Comparison of ENCODE assay signal across 8 mouse cellular contexts in the genomic region with DNA sequence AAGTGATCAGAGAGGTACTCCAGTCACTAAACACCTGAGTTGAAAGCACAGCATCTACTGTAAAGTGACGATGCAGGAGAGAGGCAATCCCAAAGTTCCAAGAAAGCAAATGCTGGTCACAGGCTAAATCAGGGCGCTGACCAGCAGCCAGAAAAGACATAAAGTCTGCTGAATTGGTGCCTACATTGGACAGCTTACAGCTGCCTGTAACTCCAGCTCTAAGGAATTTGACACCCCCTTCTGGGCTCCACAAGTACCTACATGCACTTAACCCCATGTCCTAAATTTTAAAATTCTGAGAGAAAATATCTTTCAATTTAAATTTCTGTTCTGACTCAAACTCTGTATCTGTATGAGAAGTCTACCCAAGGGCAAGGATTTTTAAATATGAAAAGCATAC. TPM values are rescaled to one million over a fixed set of nuclear protein-coding genes. Genes with fewer than 3 reads are reported as not detected.
A peak's percentile ranks its signal among the peaks of the same experiment; 100 is the strongest.
DNase-seq lines count a peak whose midpoint lies in the region; ATAC-seq and TF ChIP-seq lines count a peak whose summit lies in the region.

No protein-coding gene starts in this region.

- H3K4me2 ChIP-seq in forebrain, embryonic 16.5 days (ENCODE audit: low read length), result peak overlapping the region; percentile 98
- peak overlapping the region; percentile 80 for H3K4me2 ChIP-seq in liver, embryonic 16.5 days (ENCODE audit: low read depth, low read length)

- peak overlapping the region; percentile 77 for H3K4me3 ChIP-seq in erythroblast, embryonic 14.5 days (replicated peaks)
- 0 out of 2 replicates have a peak overlapping the region, but pooled peaks have one; percentile 91 for H3K4me3 ChIP-seq in E14TG2a.4 (replicated peaks; ENCODE audit: low read length)
- 0 out of 2 replicates have a peak overlapping the region, but pooled peaks have one; percentile 5 for H3K4me3 ChIP-seq in forebrain, embryonic 16.5 days (replicated peaks; ENCODE audit: low read length)
- H3K4me3 ChIP-seq in liver, embryonic 16.5 days (ENCODE audit: low read depth, low read length), result peak overlapping the region; percentile 96

- ATAC-seq in erythroblast, adult 5-6 weeks (replicated peaks; ENCODE audit: low FRiP score, poor library complexity, severe bottlenecking), result no peak
- no peak for ATAC-seq in forebrain, embryonic 16.5 days
- ATAC-seq in liver, embryonic 16.5 days (ENCODE audit: low read depth), result no peak

- no peaks in the 10 kb centered on the region for H3K9me3 ChIP-seq in erythroblast, embryonic 14.5 days (ENCODE audit: control insufficient read depth, low read length)
- no peaks in the 10 kb centered on the region for H3K9me3 ChIP-seq in E14TG2a.4 (ENCODE audit: low read length)
- no peaks in the 10 kb centered on the region for H3K9me3 ChIP-seq in forebrain, embryonic 16.5 days (ENCODE audit: control insufficient read depth, low read length)
- H3K9me3 ChIP-seq in liver, embryonic 16.5 days (replicated peaks; ENCODE audit: control insufficient read depth, low read length), result no peaks in the 10 kb centered on the region

- DNase-seq in right cerebral cortex, adult 18-20 months, result no peak
- no peak for DNase-seq in cerebellum, postnatal 36 days
- DNase-seq in urinary bladder, postnatal 36 days (ENCODE audit: low spot score in 2 of 2), result no peak

- H3K9ac ChIP-seq in forebrain, embryonic 16.5 days (replicated peaks; ENCODE audit: low read depth, low read length), result no peak overlapping the region
- H3K9ac ChIP-seq in liver, embryonic 16.5 days (ENCODE audit: low read depth, low read length), result no peak overlapping the region; the same call in 1 of the 2 replicates

- WGBS in forebrain, embryonic 16.5 days, result 94% methylated on average over 2 of the region's 2 CpGs
- 80% methylated on average over 2 of the region's 2 CpGs for WGBS in liver, embryonic 16.5 days (ENCODE audit: insufficient replicate concordance)

- peak; percentile 32 for TF ChIP-seq CTCF in E14TG2a.4 (conservative IDR thresholded peaks at IDR 0.05; ENCODE audit: low read length)

- peaks cover 46% of the 10 kb centered on the region for H3K4me1 ChIP-seq in erythroblast, embryonic 14.5 days (ENCODE audit: control insufficient read depth)
- H3K4me1 ChIP-seq in E14TG2a.4 (replicated peaks; ENCODE audit: low read depth, low read length), result peaks cover 24% of the 10 kb centered on the region
- H3K4me1 ChIP-seq in forebrain, embryonic 16.5 days (replicated peaks; ENCODE audit: control insufficient read depth, insufficient read depth, low read length), result peaks cover 18% of the 10 kb centered on the region
- peaks cover 22% of the 10 kb centered on the region for H3K4me1 ChIP-seq in liver, embryonic 16.5 days (ENCODE audit: control insufficient read depth, low read depth, low read length)

- peaks cover 54% of the 10 kb centered on the region for H3K36me3 ChIP-seq in erythroblast, embryonic 14.5 days (ENCODE audit: control insufficient read depth)
- H3K36me3 ChIP-seq in E14TG2a.4 (ENCODE audit: insufficient read depth, low read length), result peaks cover 48% of the 10 kb centered on the region
- peaks cover 18% of the 10 kb centered on the region for H3K36me3 ChIP-seq in forebrain, embryonic 16.5 days (ENCODE audit: control insufficient read depth, insufficient read depth)
- H3K36me3 ChIP-seq in liver, embryonic 16.5 days (ENCODE audit: control insufficient read depth, insufficient read depth), result peaks cover 36% of the 10 kb centered on the region

- no peaks in the 10 kb centered on the region for H3K27me3 ChIP-seq in erythroblast, embryonic 14.5 days (ENCODE audit: control insufficient read depth)
- H3K27me3 ChIP-seq in E14TG2a.4 (ENCODE audit: insufficient read depth, low read length), result no peaks in the 10 kb centered on the region; the same call in 1 of the 2 replicates
- H3K27me3 ChIP-seq in forebrain, embryonic 16.5 days (replicated peaks; ENCODE audit: control insufficient read depth, insufficient read depth, low read length), result no peaks in the 10 kb centered on the region
- H3K27me3 ChIP-seq in liver, embryonic 16.5 days (ENCODE audit: control insufficient read depth, insufficient read depth, low read depth, low read length), result no peaks in the 10 kb centered on the region

- no peak overlapping the region for H3K27ac ChIP-seq in forebrain, embryonic 16.5 days (ENCODE audit: low read length)
- H3K27ac ChIP-seq in liver, embryonic 16.5 days (ENCODE audit: low read length), result no peak overlapping the region

RNA-seq across cellular contexts. Expression of gene Brd7, which starts 2.0 kb away (rescaled TPM):
- polyA plus RNA-seq in erythroblast, embryonic 14.5 days (2012), result 19.7 and 20.9 TPM in 2 replicates
- 22.5 and 49.5 TPM in 2 replicates for total RNA-seq in erythroblast, adult 5-6 weeks (2015; ENCODE audit: low replicate concordance)
- total RNA-seq in erythroblast, adult 5-6 weeks (2017; ENCODE audit: low replicate concordance), result 11.8 and 28.7 TPM in 2 replicates
- 64.0 and 72.2 TPM in 2 replicates for polyA plus RNA-seq in forebrain, embryonic 16.5 days (2015; fragmentation: Nextera tagmentation; extraction: Ambion mirVana)
- 23.7 and 23.8 TPM in 2 replicates for polyA plus RNA-seq in liver, embryonic 16.5 days (2015; fragmentation: Nextera tagmentation; extraction: Ambion mirVana)

Comparison
In these comparisons a context has a peak if more than half of its experiments do, and no peak if none do; other contexts are left out.
1. H3K4me3 ChIP-seq: peak in every context shown above with its lines; median percentile 96 in liver, embryonic 16.5 days; 91 in E14TG2a.4; 77 in erythroblast, embryonic 14.5 days; 5 in forebrain, embryonic 16.5 days.